Mouse (Mus musculus): ENCODE data around the gene Sdk1. TPM values are rescaled to one million over a fixed set of nuclear protein-coding genes. Genes with fewer than 3 reads are reported as not detected.

The Sdk1 gene
- polyA plus RNA-seq, 1 experiment: not detected

GRCm38 (mm10) chr5:141651690-141652377 is 410.5 kb downstream of the Sdk1 start:
- WGBS: 93% methylated on average over 4 of the region's 4 CpGs
- Histone ChIP-seq H3K4me3 (ENCODE audit: insufficient read depth, low read depth, low read length) (no peak overlapping the region), H3K4me1 (ENCODE audit: control insufficient read depth, insufficient read depth, low read length) (0 out of 2 replicates have a peak, but pooled peaks cover 2% of the 10 kb centered on the region), H3K27ac (ENCODE audit: insufficient read depth, low read depth, low read length) (no peak overlapping the region)
- TF ChIP-seq CTCF (IDR thresholded peaks at IDR 0.05; ENCODE audit: insufficient read depth, low read depth, low read length) (no peak), POLR2A (IDR thresholded peaks at IDR 0.05; ENCODE audit: insufficient read depth, low read depth, low read length) (no peak)

GRCm38 (mm10) chr5:141676371-141676770 is 435.1 kb downstream of the Sdk1 start:
- TF ChIP-seq POLR2A (IDR thresholded peaks at IDR 0.05; ENCODE audit: insufficient read depth, low read depth, low read length) (no peak), CTCF (IDR thresholded peaks at IDR 0.05; ENCODE audit: insufficient read depth, low read depth, low read length) (no peak)
- no peak overlapping the region for H3K4me3 ChIP-seq (ENCODE audit: insufficient read depth, low read depth, low read length)
- H3K4me1 ChIP-seq (ENCODE audit: control insufficient read depth, insufficient read depth, low read length): no peaks in the 10 kb centered on the region
- H3K27ac ChIP-seq (ENCODE audit: insufficient read depth, low read depth, low read length): no peak overlapping the region
- WGBS: 84% methylated on average over 1 of the region's 1 CpGs

GRCm38 (mm10) chr5:141677034-141677433 is 435.7 kb downstream of the Sdk1 start:
- H3K27ac ChIP-seq (ENCODE audit: insufficient read depth, low read depth, low read length): no peak overlapping the region
- TF ChIP-seq POLR2A (IDR thresholded peaks at IDR 0.05; ENCODE audit: insufficient read depth, low read depth, low read length) (no peak), CTCF (IDR thresholded peaks at IDR 0.05; ENCODE audit: insufficient read depth, low read depth, low read length) (no peak)
- WGBS: 84% methylated on average over 1 of the region's 1 CpGs
- H3K4me3 ChIP-seq (ENCODE audit: insufficient read depth, low read depth, low read length): no peak overlapping the region
- no peaks in the 10 kb centered on the region for H3K4me1 ChIP-seq (ENCODE audit: control insufficient read depth, insufficient read depth, low read length)

- 96% methylated on average over 8 of the region's 8 CpGs for WGBS
- no peak for TF ChIP-seq POLR2A (IDR thresholded peaks at IDR 0.05; ENCODE audit: insufficient read depth, low read depth, low read length)
- Histone ChIP-seq H3K27ac (ENCODE audit: insufficient read depth, low read depth, low read length) (no peak overlapping the region), H3K4me3 (ENCODE audit: insufficient read depth, low read depth, low read length) (no peak overlapping the region), H3K4me1 (ENCODE audit: control insufficient read depth, insufficient read depth, low read length) (no peaks in the 10 kb centered on the region)
These were observed 436.6 kb downstream of the Sdk1 start for GRCm38 (mm10) chr5:141677841-141678240.

GRCm38 (mm10) chr5:141686876-141687420 is 445.7 kb downstream of the Sdk1 start:
- no peak overlapping the region for H3K27ac ChIP-seq (ENCODE audit: insufficient read depth, low read depth, low read length)
- no peak overlapping the region for H3K4me3 ChIP-seq (ENCODE audit: insufficient read depth, low read depth, low read length)
- WGBS: 77% methylated on average over 7 of the region's 7 CpGs
- TF ChIP-seq CTCF (IDR thresholded peaks at IDR 0.05; ENCODE audit: insufficient read depth, low read depth, low read length) (no peak), POLR2A (IDR thresholded peaks at IDR 0.05; ENCODE audit: insufficient read depth, low read depth, low read length) (no peak)
- H3K4me1 ChIP-seq (ENCODE audit: control insufficient read depth, insufficient read depth, low read length): no peaks in the 10 kb centered on the region

- H3K27ac ChIP-seq (ENCODE audit: insufficient read depth, low read depth, low read length): no peak overlapping the region
- TF ChIP-seq POLR2A (IDR thresholded peaks at IDR 0.05; ENCODE audit: insufficient read depth, low read depth, low read length): no peak
- TF ChIP-seq CTCF (IDR thresholded peaks at IDR 0.05; ENCODE audit: insufficient read depth, low read depth, low read length): no peak
- H3K4me1 ChIP-seq (ENCODE audit: control insufficient read depth, insufficient read depth, low read length): no peaks in the 10 kb centered on the region
- 91% methylated on average over 12 of the region's 12 CpGs for WGBS
- H3K4me3 ChIP-seq (ENCODE audit: insufficient read depth, low read depth, low read length): no peak overlapping the region
These were observed 448.3 kb downstream of the Sdk1 start for GRCm38 (mm10) chr5:141689442-141690105.

- peaks cover 5% of the 10 kb centered on the region; the same call in 1 of the 2 replicates for H3K4me1 ChIP-seq (ENCODE audit: control insufficient read depth, insufficient read depth, low read length)
- no peak overlapping the region for H3K4me3 ChIP-seq (ENCODE audit: insufficient read depth, low read depth, low read length)
- WGBS: 86% methylated on average over 7 of the region's 7 CpGs
- H3K27ac ChIP-seq (ENCODE audit: insufficient read depth, low read depth, low read length): no peak overlapping the region
- TF ChIP-seq POLR2A (IDR thresholded peaks at IDR 0.05; ENCODE audit: insufficient read depth, low read depth, low read length) (no peak), CTCF (IDR thresholded peaks at IDR 0.05; ENCODE audit: insufficient read depth, low read depth, low read length) (no peak)
These were observed 450.2 kb downstream of the Sdk1 start for GRCm38 (mm10) chr5:141691482-141691975.

- 11% methylated on average over 6 of the region's 6 CpGs for WGBS
- TF ChIP-seq POLR2A (IDR thresholded peaks at IDR 0.05; ENCODE audit: insufficient read depth, low read depth, low read length) (no peak), CTCF (IDR thresholded peaks at IDR 0.05; ENCODE audit: insufficient read depth, low read depth, low read length) (no peak)
These were observed 452.4 kb downstream of the Sdk1 start for GRCm38 (mm10) chr5:141693716-141694115.

GRCm38 (mm10) chr5:141694901-141695300 is 453.6 kb downstream of the Sdk1 start:
- no peak for TF ChIP-seq CTCF (IDR thresholded peaks at IDR 0.05; ENCODE audit: insufficient read depth, low read depth, low read length)
- TF ChIP-seq POLR2A (IDR thresholded peaks at IDR 0.05; ENCODE audit: insufficient read depth, low read depth, low read length): no peak

More at GRCm38 (mm10) chr5:141693716-141694115, 452.4 kb downstream of the Sdk1 start:
- Histone ChIP-seq H3K27ac (ENCODE audit: insufficient read depth, low read depth, low read length) (no peak overlapping the region), H3K4me3 (ENCODE audit: insufficient read depth, low read depth, low read length) (no peak overlapping the region), H3K4me1 (ENCODE audit: control insufficient read depth, insufficient read depth, low read length) (peaks cover 8% of the 10 kb centered on the region; the same call in 1 of the 2 replicates)

More at GRCm38 (mm10) chr5:141694901-141695300, 453.6 kb downstream of the Sdk1 start:
- Histone ChIP-seq H3K4me3 (ENCODE audit: insufficient read depth, low read depth, low read length) (no peak overlapping the region), H3K4me1 (ENCODE audit: control insufficient read depth, insufficient read depth, low read length) (peaks cover 8% of the 10 kb centered on the region; the same call in 1 of the 2 replicates), H3K27ac (ENCODE audit: insufficient read depth, low read depth, low read length) (no peak overlapping the region)
- WGBS: 60% methylated on average over 12 of the region's 12 CpGs

All from olfactory bulb, adult 2 months (tissue).